Mouse (Mus musculus) C2C12 (cell line): ENCODE measurements at regions not wholly inside any gene's neighbourhood (a gene's known extent, or its start where the extent isn't known, plus 50 kb on each side); places are given as distances from the start of the nearest gene placed in this dataset.

Experiments used
- CEBPB ChIP-seq: IDR thresholded peaks from one replicate; pipeline ENCODE4 v1.6.1; 2011; ENCODE audit warnings: low read depth, mild to moderate bottlenecking, control low read depth, moderate library complexity
- CTCF ChIP-seq: IDR thresholded peaks from one replicate; pipeline ENCODE4 v1.5.1; 2011; ENCODE audit not compliant: control insufficient read depth, insufficient read depth, insufficient read length

- no peak for TF ChIP-seq CEBPB
- TF ChIP-seq CTCF: no peak
These were observed 67.8 kb upstream of the Mafb start for GRCm38 (mm10) chr2:160434701-160435100.
